Mouse (Mus musculus) C2C12 (cell line): ENCODE results near the gene Nek7. TPM values are rescaled to one million over a fixed set of nuclear protein-coding genes. Genes with fewer than 3 reads are reported as not detected.

Experiments
- H3K27me3 ChIP-seq: one replicate; pipeline ENCODE4 v1.6.1; 2011; ENCODE audit not compliant: control insufficient read depth, insufficient read depth, insufficient read length
- H3K36me3 ChIP-seq: one replicate; pipeline ENCODE4 v1.6.1; 2011; ENCODE audit not compliant: control insufficient read depth, insufficient read depth
- H3K4me3 ChIP-seq: one replicate; pipeline ENCODE4 v1.5.1; 2011; ENCODE audit warnings: mild to moderate bottlenecking, control low read depth; ENCODE audit not compliant: poor library complexity, insufficient read depth, severe bottlenecking
- H3K79me2 ChIP-seq: one replicate; pipeline ENCODE4 v1.6.1; 2011; ENCODE audit not compliant: control insufficient read depth, insufficient read depth
- H3K79me3 ChIP-seq: one replicate; pipeline ENCODE4 v1.6.1; 2011; ENCODE audit warnings: low read depth, control low read depth
- H3ac ChIP-seq: one replicate; pipeline ENCODE3; 2011; ENCODE audit warnings: low read depth; ENCODE audit not compliant: control insufficient read depth, insufficient read length
- CEBPB ChIP-seq: IDR thresholded peaks from one replicate; pipeline ENCODE4 v1.6.1; 2011; ENCODE audit warnings: low read depth, mild to moderate bottlenecking, control low read depth, moderate library complexity
- CTCF ChIP-seq: IDR thresholded peaks from one replicate; pipeline ENCODE4 v1.5.1; 2011; ENCODE audit not compliant: control insufficient read depth, insufficient read depth, insufficient read length
- FOSL1 ChIP-seq: IDR thresholded peaks from one replicate; pipeline ENCODE4 v1.8.0; 2011; ENCODE audit warnings: mild to moderate bottlenecking, low read length; ENCODE audit not compliant: poor library complexity, insufficient read depth, severe bottlenecking
- MAX ChIP-seq: IDR thresholded peaks from one replicate; pipeline ENCODE4 v1.6.1; 2011; ENCODE audit warnings: mild to moderate bottlenecking, control low read depth
- MYOD1 ChIP-seq: IDR thresholded peaks from one replicate; pipeline ENCODE4 v1.6.1; 2011; ENCODE audit warnings: low read depth; ENCODE audit not compliant: control insufficient read depth, insufficient read length
- MYOG ChIP-seq: IDR thresholded peaks from one replicate; pipeline ENCODE4 v1.6.1; 2011; ENCODE audit not compliant: control insufficient read depth, insufficient read length; ENCODE audit errors: extremely low read depth
- USF1 ChIP-seq: IDR thresholded peaks from one replicate; pipeline ENCODE4 v1.6.1; 2011; ENCODE audit warnings: low read depth, mild to moderate bottlenecking, control low read depth, moderate library complexity
- polyA plus RNA-seq: library from polyadenylated mRNA; unstranded; fragments of >200 nt; fragmentation: generic; extraction: Trizol; gene quantifications from one replicate; pipeline ENCODE4 v1.2.1, GENCODE M21; 2012; ENCODE audit warnings: missing spikeins

The Nek7 gene
- polyA plus RNA-seq, 1 experiment, result 12.0 TPM

DNA sequence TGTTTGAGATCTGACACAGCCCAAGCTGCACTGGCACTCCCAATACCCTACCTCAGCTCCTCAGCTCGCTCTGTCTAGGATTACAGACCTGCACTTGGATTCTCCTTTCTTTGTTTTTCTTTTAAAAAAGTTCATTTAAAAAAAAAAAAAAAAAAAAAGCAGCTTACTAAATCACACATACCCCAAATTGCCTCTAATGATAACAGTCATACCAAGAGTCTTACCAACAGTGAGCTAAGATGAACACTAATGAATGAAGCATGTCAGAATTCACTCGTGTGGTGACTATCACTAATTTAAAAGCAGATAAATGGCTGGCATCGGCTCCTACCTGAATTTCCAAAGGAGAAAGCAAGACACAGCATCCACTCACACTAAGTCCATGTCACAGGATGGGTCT is 4.6 kb downstream of the Nek7 start:
- H3K79me3 ChIP-seq, result peaks cover 51% of the 10 kb centered on the region
- no peak for TF ChIP-seq MYOD1
- TF ChIP-seq USF1, result no peak
- no peak for TF ChIP-seq MAX
- TF ChIP-seq MYOG, result no peak
- TF ChIP-seq CTCF, result no peak
- TF ChIP-seq FOSL1, result no peak
- TF ChIP-seq CEBPB, result no peak
- H3K4me3 ChIP-seq, result no peak overlapping the region
- peaks cover 15% of the 10 kb centered on the region for H3K36me3 ChIP-seq
- H3K79me2 ChIP-seq, result peaks cover 73% of the 10 kb centered on the region
- H3ac ChIP-seq, result no peak overlapping the region
- H3K27me3 ChIP-seq, result no peaks in the 10 kb centered on the region

DNA sequence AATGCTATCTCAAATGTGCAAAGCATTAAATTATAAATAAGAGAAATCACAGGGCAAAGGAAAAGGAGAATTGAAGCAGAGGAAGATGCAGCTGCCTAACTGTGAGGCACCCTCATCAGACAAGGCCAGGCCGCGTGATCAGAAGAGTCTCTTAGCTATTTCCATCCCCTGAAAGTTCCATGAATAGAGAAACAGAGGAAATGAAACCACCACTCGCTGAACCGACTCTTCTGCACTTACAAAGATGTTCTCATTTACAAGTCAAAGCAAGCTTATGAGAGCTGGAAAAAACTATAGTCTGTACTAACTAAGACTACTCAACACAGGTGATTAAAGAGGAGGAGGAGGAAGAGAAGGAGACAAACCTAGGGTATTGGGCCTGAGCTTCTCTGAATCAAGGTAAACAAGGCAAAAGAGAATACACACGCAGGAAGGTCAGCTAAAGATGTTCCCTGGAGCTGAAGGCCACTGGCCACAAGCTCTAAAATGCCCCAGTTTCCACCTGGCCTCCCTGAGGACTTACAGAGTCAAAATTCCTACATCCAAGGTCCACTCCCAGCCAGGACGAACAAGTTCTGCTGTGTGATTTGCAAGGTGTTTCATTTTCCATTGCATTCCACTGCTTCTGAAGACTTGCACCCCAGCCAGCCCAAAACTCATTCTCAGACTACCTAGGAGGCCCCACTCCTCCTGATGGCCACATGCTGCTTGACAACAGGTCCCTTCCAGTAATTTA is 5.2 kb downstream of the Nek7 start:
- H3ac ChIP-seq, result no peak overlapping the region
- H3K36me3 ChIP-seq, result peaks cover 15% of the 10 kb centered on the region
- no peaks in the 10 kb centered on the region for H3K27me3 ChIP-seq
- H3K4me3 ChIP-seq, result no peak overlapping the region
- peaks cover 51% of the 10 kb centered on the region for H3K79me3 ChIP-seq
- TF ChIP-seq FOSL1 (no peak), MAX (no peak), CTCF (no peak), MYOD1 (no peak), USF1 (no peak), MYOG (no peak), CEBPB (no peak)
- H3K79me2 ChIP-seq, result peaks cover 73% of the 10 kb centered on the region

DNA sequence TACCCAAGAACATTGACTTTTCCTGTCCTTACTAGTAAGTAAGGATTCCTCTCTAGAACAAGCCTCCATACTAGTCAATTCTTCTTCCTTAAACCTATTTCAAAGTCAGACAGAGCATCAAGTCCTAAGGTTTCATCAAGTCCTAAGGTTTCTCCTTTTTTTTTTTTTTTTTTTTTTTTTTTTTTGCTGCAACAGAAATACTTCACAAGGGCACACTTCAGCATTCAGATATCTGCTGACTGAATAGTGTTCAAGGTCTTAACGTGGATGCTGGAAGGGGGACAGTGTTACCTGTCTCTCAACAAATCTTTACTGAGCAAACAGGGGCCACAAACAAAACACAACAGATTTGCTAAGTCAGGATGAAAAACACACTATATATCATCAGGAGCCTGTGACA is 7.8 kb downstream of the Nek7 start:
- H3K36me3 ChIP-seq, result peaks cover 26% of the 10 kb centered on the region
- peaks cover 65% of the 10 kb centered on the region for H3K79me3 ChIP-seq
- TF ChIP-seq MYOD1 (no peak), FOSL1 (no peak), MYOG (no peak), MAX (no peak), USF1 (no peak), CEBPB (no peak), CTCF (no peak)
- no peaks in the 10 kb centered on the region for H3K27me3 ChIP-seq
- peaks cover 83% of the 10 kb centered on the region for H3K79me2 ChIP-seq
- H3K4me3 ChIP-seq, result no peak overlapping the region
- H3ac ChIP-seq, result no peak overlapping the region

DNA sequence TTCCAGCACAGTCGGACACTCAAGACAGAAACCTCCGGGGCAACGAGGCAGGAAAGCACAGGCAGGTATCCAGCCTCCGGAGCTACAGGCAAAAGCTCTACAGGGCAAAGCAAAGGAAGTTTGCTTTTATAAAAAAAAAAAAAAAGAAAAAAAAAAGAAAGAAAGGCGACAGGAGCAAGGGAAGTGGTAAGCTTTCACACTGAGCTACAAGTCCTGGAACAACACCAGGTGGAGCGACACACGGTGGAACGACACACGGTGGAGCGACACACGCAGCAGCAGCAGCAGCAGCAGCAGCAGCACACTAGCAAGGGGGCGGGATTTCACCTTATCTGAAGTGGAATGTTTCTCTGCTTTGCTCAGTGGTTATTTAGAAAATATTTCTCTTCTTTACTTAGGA is 10.8 kb downstream of the Nek7 start:
- H3K36me3 ChIP-seq, result peaks cover 19% of the 10 kb centered on the region
- H3K27me3 ChIP-seq, result no peaks in the 10 kb centered on the region
- H3K4me3 ChIP-seq, result no peak overlapping the region
- H3K79me3 ChIP-seq, result peaks cover 55% of the 10 kb centered on the region
- H3ac ChIP-seq, result no peak overlapping the region
- H3K79me2 ChIP-seq, result peaks cover 82% of the 10 kb centered on the region
- TF ChIP-seq MYOD1 (no peak), MYOG (no peak)

DNA sequence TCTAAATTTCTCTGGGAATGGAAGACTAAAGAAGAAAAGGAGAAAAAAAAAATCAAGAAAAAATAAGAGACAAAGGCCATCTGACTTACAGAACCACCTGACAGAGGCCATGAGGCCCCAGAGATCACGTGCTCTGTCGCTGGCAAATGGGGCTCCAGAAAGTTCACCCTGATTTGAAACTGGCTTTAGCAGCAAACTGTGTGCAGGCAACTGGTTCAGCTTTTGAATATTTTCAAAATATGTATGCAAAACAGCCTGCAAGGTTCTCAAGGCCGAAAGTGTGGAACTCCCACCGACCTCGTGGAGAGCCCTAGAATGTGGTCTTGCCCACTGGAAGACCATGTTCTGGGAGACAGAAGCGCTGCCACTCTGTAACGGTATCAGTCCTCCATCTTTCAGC is 11.6 kb downstream of the Nek7 start:
- Histone ChIP-seq H3K79me3 (peaks cover 55% of the 10 kb centered on the region), H3K4me3 (no peak overlapping the region), H3K79me2 (peaks cover 82% of the 10 kb centered on the region), H3ac (no peak overlapping the region), H3K27me3 (no peaks in the 10 kb centered on the region), H3K36me3 (peaks cover 16% of the 10 kb centered on the region)
- TF ChIP-seq MAX (no peak), CTCF (no peak), FOSL1 (no peak), USF1 (no peak), MYOD1 (no peak), MYOG (no peak), CEBPB (no peak)

DNA sequence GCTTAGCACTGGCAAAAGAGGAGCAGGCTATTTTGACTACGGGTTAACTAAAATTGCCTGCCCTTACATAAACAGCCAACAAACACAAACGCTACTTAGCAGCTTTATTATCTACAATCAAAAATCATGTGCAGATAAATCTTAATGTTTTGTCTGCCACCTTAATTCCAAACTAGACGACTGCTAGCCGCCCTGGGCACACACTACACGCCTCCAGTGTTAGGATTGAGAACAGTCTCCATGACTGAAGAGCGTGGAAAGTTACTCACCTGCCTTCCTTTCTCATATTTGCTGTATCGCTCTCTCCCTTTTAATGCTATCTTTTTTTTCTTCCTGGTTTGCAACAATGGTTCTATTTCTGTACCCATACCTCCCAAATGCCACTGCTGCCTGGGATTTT is 12.1 kb downstream of the Nek7 start:
- no peaks in the 10 kb centered on the region for H3K27me3 ChIP-seq
- H3K36me3 ChIP-seq, result peaks cover 15% of the 10 kb centered on the region
- TF ChIP-seq USF1, result no peak
- no peak for TF ChIP-seq MAX
- no peak for TF ChIP-seq CEBPB
- no peak for TF ChIP-seq FOSL1
- no peak for TF ChIP-seq CTCF
- H3K79me3 ChIP-seq, result peaks cover 55% of the 10 kb centered on the region
- no peak overlapping the region for H3ac ChIP-seq
- no peak overlapping the region for H3K4me3 ChIP-seq
- peaks cover 82% of the 10 kb centered on the region for H3K79me2 ChIP-seq
